Mouse (Mus musculus): ENCODE measurements around the gene Nlrp10. TPM values are rescaled to one million over a fixed set of nuclear protein-coding genes. Genes with fewer than 3 reads are reported as not detected.

Gene Nlrp10
- polyA plus RNA-seq, 1 experiment from 2014 or later = 0.11 TPM

- Histone ChIP-seq H3K4me1 (no peaks in the 10 kb centered on the region), H3K27me3 (ENCODE audit: low read depth, poor library complexity, severe bottlenecking) (no peaks in the 10 kb centered on the region), H3K36me3 (peaks cover 96% of the 10 kb centered on the region), H3K4me3 (no peak overlapping the region), H3K9me3 (replicated peaks) (no peaks in the 10 kb centered on the region), H3K27ac (no peak overlapping the region)
- 93% methylated on average over 9 of the region's 9 CpGs for WGBS
- no peak for DNase-seq (ENCODE audit: low spot score)
These were observed 11.5 kb upstream of the Nlrp10 start for GRCm38 (mm10) chr7:108941466-108941865.

- Histone ChIP-seq H3K27ac (no peak overlapping the region), H3K36me3 (peaks cover 60% of the 10 kb centered on the region), H3K4me1 (peaks cover 11% of the 10 kb centered on the region), H3K4me3 (no peak overlapping the region), H3K27me3 (ENCODE audit: low read depth, poor library complexity, severe bottlenecking) (no peaks in the 10 kb centered on the region), H3K9me3 (replicated peaks) (no peaks in the 10 kb centered on the region)
- 93% methylated on average over 4 of the region's 4 CpGs for WGBS
- no peak for DNase-seq (ENCODE audit: low spot score)
These were observed 6.6 kb upstream of the Nlrp10 start for GRCm38 (mm10) chr7:108936591-108936990.

GRCm38 (mm10) chr7:108935411-108935810 lies 5.4 kb upstream of the Nlrp10 start:
- 83% methylated on average over 7 of the region's 7 CpGs for WGBS
- Histone ChIP-seq H3K36me3 (peaks cover 48% of the 10 kb centered on the region), H3K4me3 (peak overlapping the region; percentile 98), H3K4me1 (peaks cover 11% of the 10 kb centered on the region), H3K27me3 (ENCODE audit: low read depth, poor library complexity, severe bottlenecking) (no peaks in the 10 kb centered on the region), H3K9me3 (replicated peaks) (no peaks in the 10 kb centered on the region), H3K27ac (no peak overlapping the region; the same call in 1 of the 2 replicates)
- DNase-seq (ENCODE audit: low spot score) = no peak

DNA sequence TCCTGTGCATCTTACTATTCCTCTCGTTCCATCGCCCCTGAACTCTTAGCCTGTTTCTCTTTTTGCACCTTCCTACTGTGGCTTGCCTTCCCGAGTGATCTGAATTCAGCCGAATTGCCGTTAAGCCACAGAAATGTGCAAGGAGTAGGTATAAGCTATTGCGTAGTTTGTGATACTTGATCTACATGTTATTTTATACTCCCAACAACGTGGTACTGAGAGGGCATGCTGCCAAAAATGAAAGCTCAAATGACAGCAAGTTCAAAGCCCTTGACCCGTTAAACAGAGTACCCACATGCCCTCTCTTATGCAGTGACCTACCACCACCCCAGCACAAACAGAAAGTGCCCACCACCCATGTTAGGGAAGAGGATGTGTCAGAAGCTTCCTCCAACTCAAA lies 4.9 kb upstream of the Nlrp10 start:
- Histone ChIP-seq H3K4me3 (peak overlapping the region; percentile 98), H3K4me1 (peaks cover 11% of the 10 kb centered on the region), H3K27ac (peak overlapping the region; percentile 96), H3K9me3 (replicated peaks) (no peaks in the 10 kb centered on the region), H3K27me3 (ENCODE audit: low read depth, poor library complexity, severe bottlenecking) (no peaks in the 10 kb centered on the region), H3K36me3 (peaks cover 42% of the 10 kb centered on the region)
- WGBS = 9% methylated on average over 8 of the region's 8 CpGs
- DNase-seq (ENCODE audit: low spot score) = no peak

DNA sequence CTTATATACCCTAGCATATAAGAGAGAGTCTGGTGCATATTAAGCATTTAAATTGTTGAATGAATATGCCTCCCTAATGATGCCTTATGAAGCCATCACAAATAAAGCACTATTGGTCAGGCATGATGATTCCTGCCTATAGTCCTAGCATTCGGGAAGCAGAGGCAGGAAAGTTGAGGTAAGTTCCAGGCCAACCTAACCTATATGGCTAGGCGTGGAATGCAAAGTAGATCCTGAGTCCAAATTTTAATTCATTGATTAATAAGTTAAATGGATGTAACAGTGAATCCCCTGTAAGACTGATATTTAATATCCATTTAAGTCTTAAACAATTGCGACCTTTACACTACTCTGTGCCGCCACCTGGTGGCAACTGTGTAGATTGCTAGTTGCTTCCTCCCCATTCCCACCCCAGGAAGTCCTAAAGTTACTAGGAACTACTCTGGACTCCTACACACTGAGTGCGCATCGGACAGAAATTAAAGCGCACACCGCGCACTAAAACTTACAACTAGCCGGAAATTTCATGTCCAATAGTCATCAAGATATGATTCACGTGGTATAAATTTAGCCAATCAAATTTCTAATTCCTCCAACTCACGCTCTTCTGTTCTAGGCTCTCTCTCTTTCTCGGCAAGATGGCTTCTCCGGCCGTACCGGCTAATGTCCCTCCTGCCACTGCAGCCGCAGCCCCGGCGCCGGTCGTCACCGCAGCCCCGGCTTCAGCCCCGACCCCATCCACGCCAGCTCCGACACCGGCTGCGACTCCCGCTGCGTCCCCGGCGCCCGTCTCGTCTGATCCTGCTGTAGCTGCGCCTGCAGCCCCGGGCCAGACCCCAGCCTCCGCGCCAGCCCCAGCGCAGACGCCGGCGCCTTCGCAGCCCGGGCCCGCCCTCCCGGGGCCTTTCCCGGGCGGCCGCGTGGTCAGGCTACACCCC lies 4.1 kb upstream of the Nlrp10 start, which contains the start of gene Eif3f:
TSS of gene Eif3f (plus strand) at position 624 of the 938 bp plus-strand sequence.
- Histone ChIP-seq H3K27me3 (ENCODE audit: low read depth, poor library complexity, severe bottlenecking) (no peaks in the 10 kb centered on the region), H3K4me1 (peaks cover 11% of the 10 kb centered on the region), H3K27ac (peak within 1 kb of the TSS; percentile 96), H3K9me3 (replicated peaks) (no peaks in the 10 kb centered on the region), H3K36me3 (peaks cover 35% of the 10 kb centered on the region), H3K4me3 (peak within 1 kb of the TSS; percentile 98)
- WGBS = 2% methylated on average over 50 of the region's 50 CpGs
- peak; percentile 90 for DNase-seq (ENCODE audit: low spot score)

GRCm38 (mm10) chr7:108928280-108929188 lies 1.4 kb downstream of the Nlrp10 start:
- WGBS = 86% methylated on average over 11 of the region's 11 CpGs
- no peak for DNase-seq (ENCODE audit: low spot score)

GRCm38 (mm10) chr7:108927043-108927442 lies 2.9 kb downstream of the Nlrp10 start:
- Histone ChIP-seq H3K36me3 (no peaks in the 10 kb centered on the region), H3K4me1 (no peaks in the 10 kb centered on the region), H3K27me3 (ENCODE audit: low read depth, poor library complexity, severe bottlenecking) (no peaks in the 10 kb centered on the region), H3K27ac (no peak overlapping the region), H3K4me3 (no peak overlapping the region), H3K9me3 (replicated peaks) (no peaks in the 10 kb centered on the region)
- no peak for DNase-seq (ENCODE audit: low spot score)
- WGBS = 79% methylated on average over 4 of the region's 4 CpGs

More at GRCm38 (mm10) chr7:108928280-108929188, 1.4 kb downstream of the Nlrp10 start:
- H3K4me3 ChIP-seq = no peak overlapping the region
- no peaks in the 10 kb centered on the region for H3K36me3 ChIP-seq
- no peaks in the 10 kb centered on the region for H3K27me3 ChIP-seq (ENCODE audit: low read depth, poor library complexity, severe bottlenecking)
- no peaks in the 10 kb centered on the region for H3K9me3 ChIP-seq (replicated peaks)
- no peaks in the 10 kb centered on the region for H3K4me1 ChIP-seq
- H3K27ac ChIP-seq = no peak overlapping the region

DNA sequence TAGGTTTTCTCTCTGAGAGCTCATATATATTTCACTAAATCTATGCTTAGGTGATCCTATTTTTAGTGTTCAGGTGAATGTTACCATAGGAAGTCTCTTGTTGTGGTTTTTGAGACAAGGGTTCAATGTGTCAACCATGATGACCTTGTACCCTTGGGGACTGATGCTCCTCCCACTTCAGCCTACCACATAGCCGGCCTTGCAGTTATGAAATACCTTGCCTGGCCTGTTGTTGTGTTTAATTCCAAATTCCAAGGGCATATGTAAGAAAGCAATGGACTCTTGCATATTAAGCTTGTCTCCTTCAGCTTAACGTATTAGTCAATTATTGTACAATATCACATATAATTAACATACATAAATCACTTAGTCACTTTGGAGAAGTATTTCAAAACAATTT lies 26.0 kb downstream of the Nlrp10 start:
- no peaks in the 10 kb centered on the region for H3K4me1 ChIP-seq
- no peaks in the 10 kb centered on the region for H3K36me3 ChIP-seq
- no peaks in the 10 kb centered on the region for H3K27me3 ChIP-seq (ENCODE audit: low read depth, poor library complexity, severe bottlenecking)
- DNase-seq (ENCODE audit: low spot score) = no peak
- no peaks in the 10 kb centered on the region for H3K9me3 ChIP-seq (replicated peaks)
- no peak overlapping the region for H3K27ac ChIP-seq
- 86% methylated on average over 2 of the region's 2 CpGs for WGBS
- no peak overlapping the region for H3K4me3 ChIP-seq

- H3K27me3 ChIP-seq (ENCODE audit: low read depth, poor library complexity, severe bottlenecking) = no peaks in the 10 kb centered on the region
- H3K27ac ChIP-seq = no peak within 1 kb of the TSS
- 91% methylated on average over 5 of the region's 5 CpGs for WGBS
- no peaks in the 10 kb centered on the region for H3K36me3 ChIP-seq
- DNase-seq (ENCODE audit: low spot score) = no peak
- H3K4me3 ChIP-seq = no peak within 1 kb of the TSS
- no peaks in the 10 kb centered on the region for H3K4me1 ChIP-seq
- H3K9me3 ChIP-seq (replicated peaks) = no peaks in the 10 kb centered on the region
These were observed 35.7 kb downstream of the Nlrp10 start, which contains the start of gene Olfr519 for GRCm38 (mm10) chr7:108894320-108894719. TSS of gene Olfr519 (minus strand) at chr7:108894420.

DNA sequence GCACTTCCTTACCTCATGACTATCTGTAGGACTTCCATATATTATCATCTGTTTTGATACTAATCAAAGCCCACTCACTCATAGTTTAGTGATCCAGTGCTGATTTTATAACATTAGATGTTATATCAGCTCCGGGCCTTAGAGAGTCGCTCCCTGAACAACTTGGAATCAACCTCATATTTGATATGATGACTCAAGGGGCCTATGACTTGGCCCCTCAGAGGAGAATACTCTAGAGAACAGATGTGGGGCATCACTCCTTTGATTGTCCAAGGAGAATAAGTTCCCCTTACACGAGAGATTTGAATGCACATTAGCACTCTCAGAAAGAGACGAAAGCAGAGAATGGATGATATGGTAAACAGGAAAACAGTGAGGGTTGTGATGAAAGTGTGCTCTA lies 45.1 kb downstream of the Nlrp10 start, which contains the start of gene Olfr518:
TSS of gene Olfr518 (minus strand) at position 101 of the 400 bp plus-strand sequence.
- no peak for DNase-seq (ENCODE audit: low spot score)
- H3K36me3 ChIP-seq = no peaks in the 10 kb centered on the region
- H3K27ac ChIP-seq = no peak within 1 kb of the TSS
- no peaks in the 10 kb centered on the region for H3K27me3 ChIP-seq (ENCODE audit: low read depth, poor library complexity, severe bottlenecking)
- no peaks in the 10 kb centered on the region for H3K9me3 ChIP-seq (replicated peaks)
- 88% methylated on average over 4 of the region's 4 CpGs for WGBS
- no peaks in the 10 kb centered on the region for H3K4me1 ChIP-seq
- no peak within 1 kb of the TSS for H3K4me3 ChIP-seq

- 78% methylated on average over 2 of the region's 2 CpGs for WGBS
- Histone ChIP-seq H3K4me1 (no peaks in the 10 kb centered on the region), H3K4me3 (no peak within 1 kb of the TSS), H3K27me3 (ENCODE audit: low read depth, poor library complexity, severe bottlenecking) (no peaks in the 10 kb centered on the region), H3K9me3 (replicated peaks) (no peaks in the 10 kb centered on the region), H3K36me3 (no peaks in the 10 kb centered on the region), H3K27ac (no peak within 1 kb of the TSS)
- DNase-seq (ENCODE audit: low spot score) = no peak
These were observed 57.7 kb downstream of the Nlrp10 start, which contains the start of gene Olfr517 for GRCm38 (mm10) chr7:108872279-108872678. TSS of gene Olfr517 (minus strand) at chr7:108872379.

All from limb, embryonic 10.5 days (tissue).